Mouse (Mus musculus): Measurements from ENCODE around the gene 1700034J05Rik.

DNA sequence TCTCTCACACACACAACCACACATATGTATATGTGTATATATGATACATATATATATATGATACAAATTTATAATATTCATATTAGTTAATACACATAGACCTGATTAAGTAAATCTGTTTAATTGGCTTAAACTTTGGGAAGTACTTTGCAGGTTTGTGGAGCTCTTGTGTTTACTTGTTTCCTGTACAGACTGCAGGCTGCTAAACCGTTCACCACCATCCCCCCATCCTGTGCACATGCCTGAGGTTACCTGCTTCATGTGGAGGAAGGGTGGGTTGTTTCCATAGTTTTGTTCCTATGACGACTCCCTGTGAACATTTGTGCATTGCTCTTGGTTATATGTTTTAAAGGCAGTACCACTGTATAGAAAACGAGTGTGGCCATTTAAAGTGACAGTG, 17.1 kb upstream of the 1700034J05Rik start:
- no peak for TF ChIP-seq CTCF (IDR thresholded peaks at IDR 0.05; ENCODE audit: low read depth)
- no peak for TF ChIP-seq EP300 (optimal IDR thresholded peaks at IDR 0.05)
